Mouse (Mus musculus): ENCODE results near the gene Tmf1.
A peak's percentile ranks its signal among the peaks of the same experiment; 100 is the strongest.

The Tmf1 gene

DNA sequence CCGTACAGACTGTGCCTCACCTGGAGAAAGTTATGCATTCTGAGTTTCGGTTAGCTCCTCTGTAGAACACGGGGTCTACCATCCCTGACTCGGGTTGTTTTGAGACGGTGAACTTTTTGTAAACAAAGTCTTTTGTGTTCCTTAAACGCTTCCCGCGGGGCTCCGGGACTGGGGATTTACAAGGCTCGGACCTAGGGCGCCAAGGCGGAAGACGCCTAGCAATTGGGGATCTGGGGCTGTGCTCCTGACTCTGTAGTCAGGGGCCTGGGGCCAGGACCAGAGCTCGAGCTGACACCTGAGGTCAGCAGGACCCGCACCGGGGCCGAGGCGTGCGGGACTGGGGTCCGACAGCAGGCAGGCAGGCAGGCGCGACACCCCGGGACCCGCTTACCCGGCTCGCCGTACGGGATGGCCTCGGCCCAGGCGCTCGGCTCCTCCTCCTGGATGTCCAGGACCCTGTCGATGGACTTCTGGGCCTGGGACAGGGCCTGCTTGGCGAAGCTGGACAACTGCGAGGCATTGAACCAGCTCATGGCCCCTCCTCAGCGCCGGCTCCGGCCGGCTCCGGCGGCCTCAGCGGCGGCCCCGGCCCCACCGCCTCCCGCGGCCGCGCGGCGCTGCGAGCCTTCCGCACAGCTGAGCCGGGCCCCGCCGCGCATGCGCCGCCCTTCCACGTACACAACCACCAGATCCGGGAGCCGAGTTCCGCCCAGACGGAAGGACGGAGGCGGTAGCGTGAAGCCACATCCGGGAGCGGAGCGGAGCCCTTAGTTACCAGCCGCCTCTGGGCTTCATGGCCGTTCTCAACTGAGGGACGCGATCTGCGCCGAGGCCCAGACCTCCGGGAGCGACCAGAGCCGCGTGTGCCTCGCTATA lies at the start of gene Tmf1:
TSS of gene Tmf1 (minus strand) at position 632 of the 876 bp plus-strand sequence.
- peak; percentile 98 for DNase-seq

DNA sequence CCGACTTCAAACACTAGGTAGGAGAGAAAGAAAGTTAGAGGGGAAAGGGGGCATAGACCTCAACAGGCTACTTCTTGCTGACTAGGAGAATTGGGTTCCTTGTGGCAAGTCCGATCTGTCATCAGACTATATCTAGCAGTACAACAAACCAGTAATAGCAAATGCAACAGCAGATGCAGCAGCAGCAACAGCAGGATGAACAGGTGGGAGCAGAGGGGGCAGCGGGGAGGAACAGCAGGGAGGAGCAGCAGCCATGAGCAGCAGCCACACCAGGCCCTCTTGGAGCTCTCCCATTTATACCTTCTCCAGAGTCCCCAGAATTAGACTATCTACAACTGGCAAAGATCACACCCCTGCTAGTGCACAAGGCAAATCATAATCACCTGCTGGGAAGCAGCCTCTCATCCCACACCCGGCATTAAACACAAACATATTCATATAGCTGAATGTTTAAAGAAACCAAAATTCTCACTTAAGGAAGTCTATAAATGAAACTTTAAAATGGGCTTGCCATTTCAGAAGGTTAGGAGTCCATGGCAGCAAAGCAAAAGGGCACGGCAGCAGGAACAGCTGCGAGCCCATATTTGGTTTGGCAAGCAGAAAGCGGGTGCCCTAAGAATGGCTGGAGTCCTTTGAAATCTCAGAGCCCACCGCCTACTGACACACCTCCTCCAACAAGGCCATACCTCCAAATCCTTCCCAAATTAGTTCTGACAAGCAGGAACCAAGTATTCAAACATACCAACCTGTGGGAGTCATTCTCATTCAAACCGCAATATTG lies 48.3 kb upstream of the Tmf1 start:
- DNase-seq, result no peak

DNA sequence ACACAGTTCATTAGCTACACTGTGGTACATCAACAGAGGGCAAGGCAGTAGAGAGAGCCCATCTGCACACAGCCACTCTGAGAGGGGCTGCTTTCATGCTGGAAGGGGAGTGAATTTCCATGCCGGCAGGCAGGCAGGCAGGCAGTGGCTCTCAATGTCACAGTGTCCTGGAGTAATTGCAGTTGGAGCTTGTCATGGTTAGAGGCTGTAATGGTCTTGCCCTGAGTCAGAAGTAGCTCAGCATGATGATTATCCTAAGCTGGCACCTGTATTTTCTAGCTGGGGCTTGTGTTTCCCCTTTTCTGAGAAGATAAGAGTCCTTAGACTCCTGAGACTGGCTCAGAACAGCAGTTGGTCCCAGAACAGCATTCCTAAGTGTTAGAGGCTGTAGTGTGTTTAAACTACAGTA lies 47.2 kb upstream of the Tmf1 start:
- no peak for DNase-seq

DNA sequence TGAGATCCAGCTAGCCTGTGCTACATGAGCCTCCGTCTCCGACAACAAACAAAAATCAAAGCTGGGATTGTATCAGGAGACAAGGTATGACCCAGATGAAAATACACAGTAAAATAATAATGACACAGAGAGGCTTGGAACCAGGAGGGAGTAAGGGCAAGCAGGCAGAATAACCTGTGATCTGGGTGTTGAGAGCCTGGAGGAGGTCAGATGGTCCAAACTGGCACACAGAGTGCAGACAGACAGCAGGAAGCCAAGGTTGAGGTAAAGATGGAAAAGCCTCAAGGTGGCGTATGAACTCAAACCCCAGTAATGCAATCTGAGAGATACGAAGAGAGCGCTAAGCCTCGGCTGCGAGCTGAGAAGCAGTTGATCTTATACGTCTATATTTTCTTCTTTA lies 45.6 kb upstream of the Tmf1 start:
- no peak for DNase-seq

DNA sequence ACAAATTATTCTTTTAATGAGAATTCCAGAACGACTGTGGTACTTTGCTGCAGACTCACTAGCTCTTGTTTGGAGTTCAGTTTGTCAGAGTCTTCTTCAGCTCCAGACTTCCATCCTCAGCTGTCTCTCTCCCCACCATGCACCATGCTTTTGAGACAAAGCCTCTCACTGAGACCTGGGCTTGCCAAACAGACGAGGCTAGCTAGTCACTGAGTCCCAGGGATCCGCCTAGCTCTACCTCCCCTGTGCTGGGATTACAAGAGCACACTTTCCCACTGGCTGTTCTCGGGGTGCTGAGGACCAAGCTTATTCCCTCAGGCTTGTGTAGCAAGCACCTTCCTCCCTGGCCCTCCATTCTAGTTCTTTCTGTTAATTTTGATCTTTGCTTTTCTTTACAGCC lies 44.6 kb upstream of the Tmf1 start:
- no peak for DNase-seq

DNA sequence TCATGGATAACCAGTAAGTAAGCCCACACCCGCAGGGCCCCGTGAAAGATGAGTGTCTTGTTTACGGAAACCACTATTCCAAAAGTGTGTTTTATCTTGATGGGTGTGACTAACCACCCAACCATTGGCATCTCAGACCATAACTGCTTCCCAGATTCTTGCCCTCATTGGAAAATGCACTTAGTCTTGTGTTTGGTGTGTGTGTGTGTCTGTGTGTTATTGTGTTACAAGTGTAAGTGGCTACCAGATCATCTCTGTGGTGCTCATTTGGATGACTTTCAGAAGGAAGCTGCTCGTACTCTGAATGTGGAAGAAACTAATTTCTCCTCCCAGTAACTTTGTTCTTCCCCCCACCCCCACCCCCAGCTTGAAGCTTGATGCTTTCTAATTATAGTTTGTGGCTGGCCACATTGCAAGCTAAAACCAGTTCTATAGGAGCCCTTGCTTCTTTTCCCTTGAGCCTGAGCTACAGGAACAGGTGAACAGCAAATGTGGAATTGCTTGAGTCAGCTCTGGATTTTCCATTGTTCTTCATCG lies 44.1 kb upstream of the Tmf1 start:
- DNase-seq, result no peak

DNA sequence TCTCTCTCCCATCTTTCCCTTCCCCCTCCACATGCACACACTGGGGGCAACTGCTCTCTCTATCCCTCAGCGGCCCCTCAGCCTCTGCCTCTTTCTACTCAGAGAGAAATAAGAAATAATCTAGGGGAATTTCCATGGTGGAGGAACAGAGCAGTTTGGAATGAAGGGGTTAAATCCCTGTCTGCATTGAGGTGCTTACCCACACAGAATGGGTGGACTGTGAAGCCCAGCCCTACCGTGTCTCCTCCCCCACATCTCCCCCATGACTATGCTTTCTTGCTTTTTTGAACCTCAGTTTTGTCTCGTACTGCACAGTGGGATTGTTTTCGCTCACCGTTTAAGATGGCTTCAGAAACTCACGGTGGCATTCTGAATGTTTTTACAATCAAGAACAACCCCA lies 43.4 kb upstream of the Tmf1 start:
- no peak for DNase-seq

DNA sequence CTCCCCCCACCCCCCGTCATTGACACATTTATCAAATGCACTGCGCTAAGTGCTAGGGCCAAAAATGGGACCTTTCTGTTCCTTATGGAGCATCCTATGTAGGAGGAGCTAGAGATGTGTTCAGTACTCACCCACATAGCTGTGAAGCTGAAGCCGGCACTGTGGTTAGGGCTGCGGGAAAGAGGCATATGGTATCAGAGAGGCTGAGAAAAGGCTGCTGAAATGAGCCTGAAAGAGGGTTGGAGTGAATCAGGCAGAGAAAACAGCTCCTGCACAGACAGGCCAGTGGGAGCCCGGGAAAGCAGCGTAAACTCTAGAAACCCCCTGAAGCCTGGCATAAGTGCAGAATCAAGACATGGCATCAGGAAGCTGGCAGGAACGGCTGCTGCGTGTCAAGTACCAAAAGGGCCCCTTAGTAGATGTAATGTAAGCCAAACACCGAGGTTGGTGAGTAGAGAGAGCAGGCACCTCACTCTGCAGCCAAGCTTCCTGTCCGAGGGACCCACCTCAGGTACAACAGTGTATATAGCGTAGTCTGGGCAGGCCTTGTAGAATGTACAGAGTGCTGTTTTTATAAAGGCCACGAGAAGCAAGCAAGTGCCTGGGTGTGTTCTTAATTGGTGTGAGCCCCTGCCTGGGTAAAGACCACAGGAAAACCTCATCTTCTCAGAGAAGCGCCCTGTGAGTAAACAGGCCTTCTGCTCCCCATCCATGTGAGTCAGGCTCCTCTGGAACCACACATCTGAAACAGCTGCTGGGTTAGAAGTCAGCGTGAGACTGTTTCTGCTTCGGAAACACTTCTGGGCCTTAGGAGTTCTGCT lies 42.5 kb upstream of the Tmf1 start:
- DNase-seq, result no peak

DNA sequence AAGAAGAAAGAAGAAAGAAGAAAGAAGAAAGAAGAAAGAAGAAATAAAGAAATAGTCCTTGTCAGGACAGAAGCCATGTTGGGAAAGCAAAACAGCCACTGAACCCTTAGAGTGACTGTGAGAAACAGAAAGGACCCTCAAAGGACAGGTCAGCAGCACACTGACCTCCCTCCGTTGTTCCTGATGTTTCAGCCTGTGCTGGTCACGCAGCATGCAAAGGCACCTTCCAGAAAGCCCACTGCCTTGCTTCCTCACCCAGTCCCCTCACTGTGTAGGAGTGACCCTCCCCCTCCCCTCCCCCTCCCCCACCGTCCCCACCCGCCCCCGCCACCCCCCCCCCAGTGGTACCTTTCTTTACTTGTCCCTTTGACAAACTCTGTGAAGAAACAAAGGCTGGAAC lies 41.8 kb upstream of the Tmf1 start:
- DNase-seq, result no peak

DNA sequence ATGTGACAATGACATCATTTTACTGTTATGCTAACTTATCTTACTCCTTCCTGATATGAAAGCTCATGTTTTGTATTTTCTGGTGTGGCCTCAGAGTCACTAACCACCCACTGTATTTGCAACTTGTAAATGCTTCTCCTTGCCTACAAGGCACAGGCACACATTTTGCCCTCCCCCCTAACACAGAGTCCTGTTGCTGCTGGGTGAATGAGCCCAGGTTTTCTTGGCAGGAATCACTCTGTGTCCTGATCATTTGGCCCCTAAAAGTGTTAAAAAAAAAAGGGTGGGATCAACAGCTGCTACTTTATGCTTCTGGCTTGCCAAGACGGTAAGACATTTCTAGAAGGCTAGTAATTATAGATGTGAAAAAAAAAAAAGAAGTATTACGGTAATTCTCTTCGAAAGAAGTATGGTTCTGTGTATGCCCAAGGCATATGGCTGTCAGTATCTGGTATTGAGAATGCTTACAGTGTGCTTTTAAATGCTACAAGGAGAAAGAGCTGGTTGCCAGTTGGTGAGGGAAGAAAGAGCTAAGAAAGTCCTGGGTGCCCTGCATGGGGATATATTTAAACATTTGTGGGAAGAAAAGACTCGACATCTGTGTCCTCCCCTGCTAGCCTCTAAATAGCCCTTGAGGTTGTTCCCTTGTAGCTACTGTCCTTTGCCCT lies 37.4 kb upstream of the Tmf1 start:
- no peak for DNase-seq

DNA sequence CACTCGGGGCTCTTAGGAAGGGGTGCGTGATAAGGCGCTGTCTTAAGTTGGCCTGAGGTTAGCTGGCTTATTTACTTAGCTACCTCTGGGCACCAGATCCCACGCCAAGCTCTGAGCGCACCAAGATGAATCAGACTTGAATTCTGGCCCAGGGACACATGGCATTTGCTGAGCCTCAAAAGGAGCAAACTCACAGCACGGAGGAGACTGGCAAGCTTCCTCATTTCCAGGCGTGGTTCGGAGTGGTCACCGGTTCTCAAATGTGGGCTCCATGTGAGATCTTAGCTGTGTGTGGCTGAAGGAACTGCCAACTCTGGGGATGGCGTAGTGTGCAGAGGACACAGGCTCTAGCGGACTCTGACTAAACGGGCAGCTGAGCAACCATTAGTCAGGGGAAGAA lies 33.1 kb upstream of the Tmf1 start:
- DNase-seq, result peak; percentile 74

DNA sequence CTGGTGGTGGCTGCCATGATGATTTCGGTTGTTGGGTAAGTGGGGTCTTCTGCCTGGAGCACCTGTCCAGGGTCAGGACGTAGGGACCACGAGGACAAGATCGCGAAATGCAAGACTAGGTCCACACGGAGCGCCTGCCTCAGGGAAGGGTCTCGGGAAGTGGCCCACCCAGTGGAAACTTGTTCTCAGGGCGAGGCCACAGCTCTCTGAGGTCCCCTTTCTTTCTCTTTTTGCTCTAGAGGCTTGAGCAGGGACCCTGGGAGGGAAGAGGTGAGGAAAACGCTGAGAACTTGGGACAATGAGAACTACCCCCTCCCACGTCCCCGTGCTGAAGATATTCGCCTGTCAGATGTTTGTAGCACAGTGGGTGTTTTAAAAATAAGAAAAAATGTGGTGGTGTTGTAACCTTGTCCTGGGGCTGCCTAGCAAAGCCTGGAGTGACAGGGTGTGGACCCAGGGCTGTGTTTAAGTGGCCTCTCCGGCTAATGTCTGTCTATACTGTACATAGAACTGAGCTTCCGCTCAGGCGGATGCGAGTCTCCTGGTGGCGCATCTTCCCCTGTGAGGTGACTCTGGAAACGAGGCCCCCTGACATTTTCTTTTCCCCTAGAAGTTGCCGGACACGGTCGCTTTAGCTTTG lies 32.2 kb upstream of the Tmf1 start:
- DNase-seq, result peak; percentile 47

DNA sequence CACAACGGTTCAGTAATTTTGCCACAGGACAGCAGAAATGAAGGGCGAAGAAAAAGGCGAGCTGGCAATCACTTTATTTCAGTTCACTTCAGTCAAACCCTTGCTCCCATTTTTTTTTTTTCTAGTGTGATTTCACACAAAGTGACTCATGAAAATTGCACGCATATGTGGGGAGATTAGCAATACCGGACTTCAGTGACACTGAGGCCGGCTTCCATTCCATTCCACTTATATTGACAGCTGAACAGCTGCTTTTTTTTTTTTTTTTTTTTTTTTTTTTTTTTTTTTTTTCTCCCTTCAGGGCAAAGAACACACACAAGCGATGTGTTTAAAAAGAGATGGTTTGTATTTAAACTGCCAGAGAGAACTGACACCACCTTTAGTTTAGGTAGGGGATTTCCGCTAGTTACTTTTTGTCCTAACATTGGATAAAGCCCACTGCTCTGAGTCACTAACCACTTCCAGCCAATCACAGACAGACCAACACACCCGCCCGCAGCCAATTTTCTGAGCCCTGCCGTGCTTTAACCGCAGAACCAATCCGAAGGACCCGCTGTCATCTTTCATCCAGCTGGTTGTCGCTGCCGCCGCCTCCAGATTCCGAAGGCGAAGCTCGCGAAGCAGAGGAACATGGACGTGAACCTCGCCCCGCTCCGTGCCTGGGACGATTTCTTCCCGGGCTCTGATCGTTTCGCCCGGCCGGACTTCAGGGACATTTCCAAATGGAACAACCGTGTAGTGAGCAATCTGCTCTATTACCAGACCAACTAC lies 31.5 kb upstream of the Tmf1 start, which contains the start of gene Arl6ip5:
TSS of gene Arl6ip5 (plus strand) at position 499 of the 771 bp plus-strand sequence.
- peak; percentile 95 for DNase-seq

DNA sequence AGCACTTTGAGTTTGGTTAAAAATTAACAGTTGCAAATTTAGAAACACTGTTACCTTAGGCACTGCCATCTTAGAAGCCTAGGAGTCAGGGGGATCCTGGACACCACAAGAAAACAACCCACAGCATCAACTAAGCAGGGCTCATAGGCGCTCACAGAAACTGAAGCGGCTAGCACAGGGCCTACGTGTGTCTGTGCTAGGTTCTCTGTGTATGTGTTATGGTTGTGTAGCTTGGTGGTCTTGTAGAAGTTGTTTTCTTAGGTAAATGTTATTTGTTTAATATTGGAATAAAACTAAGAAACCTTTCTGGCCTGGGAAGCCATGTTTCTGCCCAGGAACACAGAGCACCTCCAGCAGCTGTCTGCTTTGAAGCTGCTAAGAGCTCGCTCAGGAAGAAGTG lies 30.8 kb upstream of the Tmf1 start:
- DNase-seq, result no peak

DNA sequence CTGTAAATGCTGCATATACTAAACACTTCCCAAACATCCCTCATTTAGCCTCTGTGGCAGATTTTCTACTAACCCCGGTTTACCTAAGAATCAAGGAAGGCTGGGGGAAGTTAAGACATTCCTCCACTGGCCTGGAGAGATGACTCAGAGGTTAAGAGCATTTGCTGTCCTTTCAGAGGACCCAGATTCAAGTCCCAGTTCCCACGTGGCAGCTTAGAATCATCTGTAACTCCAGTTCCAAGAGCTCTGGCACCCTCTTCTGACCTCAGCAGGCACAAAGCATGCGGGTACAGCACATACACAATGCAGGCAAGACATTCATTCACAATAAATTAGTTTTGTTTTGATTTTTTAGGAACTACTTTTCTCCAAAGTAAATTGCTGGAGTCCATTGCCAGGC lies 30.3 kb upstream of the Tmf1 start:
- no peak for DNase-seq

DNA sequence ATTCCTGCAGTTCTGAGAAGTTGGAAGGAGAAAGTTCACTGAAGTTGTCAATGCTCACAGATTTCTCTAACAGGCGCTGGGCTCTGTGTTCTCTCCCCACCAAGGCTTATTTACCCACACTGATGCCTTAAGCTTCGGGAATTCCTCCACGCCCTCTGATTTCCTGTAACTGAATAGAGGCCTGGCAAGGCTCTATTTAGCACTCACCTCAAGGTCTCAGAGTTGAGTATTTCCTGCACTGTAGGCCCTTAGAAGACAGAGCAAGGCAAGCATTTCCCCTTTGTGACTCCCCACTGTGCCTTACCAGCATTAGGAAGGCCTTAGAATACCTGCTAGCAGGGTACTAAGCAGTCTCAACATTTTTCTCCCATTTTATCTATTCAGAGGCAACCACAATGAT lies 29.5 kb upstream of the Tmf1 start:
- peak; percentile 59 for DNase-seq

DNA sequence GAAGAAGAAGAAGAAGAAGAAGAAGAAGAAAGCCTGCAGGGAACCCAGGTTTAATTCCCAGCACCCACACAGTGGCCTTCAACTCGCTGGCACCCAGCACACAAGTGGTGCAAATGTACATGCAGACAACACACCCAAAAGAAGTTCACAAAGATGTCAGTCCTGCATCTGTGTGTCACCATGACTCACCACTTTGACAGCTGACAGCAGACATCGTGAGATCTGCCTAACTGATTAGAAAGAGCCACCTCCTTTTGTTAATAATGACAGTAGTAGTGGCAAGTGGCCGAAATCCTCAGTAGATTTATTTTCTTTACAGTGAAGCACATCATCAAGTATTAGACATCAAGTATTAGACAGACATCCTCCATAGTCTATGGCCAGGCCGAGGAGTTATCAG lies 28.2 kb upstream of the Tmf1 start:
- no peak for DNase-seq

DNA sequence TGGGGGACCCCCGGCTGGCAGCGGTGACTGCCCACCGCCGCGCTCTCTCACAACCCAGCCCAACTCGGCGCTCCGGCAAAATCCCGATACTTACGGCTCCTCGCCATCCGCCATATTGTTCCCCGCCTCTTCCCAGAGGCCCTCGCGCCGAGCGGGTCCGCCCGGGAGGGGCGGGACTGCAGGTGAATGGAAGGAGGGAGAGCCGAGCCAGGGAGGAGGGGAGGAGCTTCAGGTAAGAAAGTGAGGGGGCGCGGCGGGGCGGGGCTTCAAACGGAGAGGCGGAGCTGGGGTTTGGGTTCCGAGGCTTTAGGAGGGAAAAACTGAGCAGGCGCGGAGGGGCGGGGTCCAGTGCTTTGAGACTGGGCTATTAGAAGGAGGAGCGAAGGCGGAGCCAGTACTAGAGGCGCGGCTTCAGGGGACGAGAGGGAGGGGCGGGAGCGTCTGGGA lies 26.5 kb upstream of the Tmf1 start, which contains the start of gene Uba3:
TSS of gene Uba3 (minus strand) at position 209 of the 447 bp plus-strand sequence.
- DNase-seq, result peak; percentile 100

DNA sequence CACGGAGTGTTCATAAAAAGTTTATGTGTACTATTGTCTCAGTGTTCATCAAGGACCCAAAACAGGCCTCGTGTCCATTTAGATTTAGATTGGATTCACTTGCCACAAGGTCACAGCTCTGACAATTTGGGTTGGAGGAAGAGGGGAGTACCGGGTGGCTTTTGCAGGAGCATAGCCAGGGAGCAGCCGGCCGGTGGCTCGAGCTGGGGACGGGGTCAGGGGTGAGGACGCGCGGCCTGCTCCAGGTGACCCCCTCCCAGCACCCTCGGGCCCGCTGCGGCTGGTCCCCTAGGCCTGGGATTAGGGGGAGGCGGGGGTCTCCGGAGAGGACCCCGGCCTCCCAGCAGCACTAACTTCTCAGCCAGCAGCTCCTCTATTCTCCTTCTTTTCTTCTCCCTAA lies 26.0 kb upstream of the Tmf1 start:
- DNase-seq, result no peak

DNA sequence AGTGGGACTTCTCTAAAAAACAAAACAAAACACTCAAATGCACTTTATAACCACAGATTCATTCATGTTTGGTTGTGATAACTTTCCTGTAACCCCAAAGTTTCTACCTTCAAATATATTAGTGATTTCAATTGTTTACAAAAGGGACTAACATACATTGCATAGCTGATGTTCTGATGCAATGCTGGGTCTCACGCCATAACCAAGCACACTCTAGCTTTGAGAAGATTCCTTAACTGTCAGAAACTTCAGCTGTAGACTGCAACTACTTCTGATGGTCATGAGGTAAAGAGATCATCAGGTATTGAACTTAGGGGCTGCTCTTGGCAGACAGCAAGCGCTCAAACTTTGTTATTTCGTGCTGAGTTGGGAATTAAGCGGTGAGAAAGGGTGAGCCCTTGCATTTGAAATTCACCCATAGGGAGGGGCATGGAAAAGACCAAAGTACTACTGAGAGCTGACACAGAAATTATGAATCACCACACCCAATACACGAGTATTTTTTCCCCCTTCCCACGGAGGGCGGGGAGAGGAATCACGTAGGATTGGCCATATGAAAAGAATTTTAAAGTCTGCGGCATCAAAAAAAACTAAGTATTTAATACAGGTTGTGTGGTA lies 25.4 kb upstream of the Tmf1 start:
- DNase-seq, result no peak
